Mouse (Mus musculus) inflammation-experienced regulatory T-cells, adult 16 weeks (primary cell): ENCODE results near the gene Msrb3. TPM values are rescaled to one million over a fixed set of nuclear protein-coding genes. Genes with fewer than 3 reads are reported as not detected.

ENCODE experiments used
- polyA plus RNA-seq: library from polyadenylated mRNA; unstranded; fragments of 100-300 nt; shearing (Covaris generic); gene quantifications from one replicate; pipeline ENCODE4 v1.2.1, GENCODE M21; 2017

Msrb3 gene
- polyA plus RNA-seq, result 1.8 TPM

GRCm38 (mm10) chr10:120898785-120899762, at the start of gene Msrb3:
Gene Msrb3 (minus strand): TSS chr10:120899101.

Other genes with a start within 250 kb of the Msrb3 start
- gene Lemd3, start 80.2 kb upstream of the Msrb3 start, polyA plus RNA-seq, result 2.5 TPM
- gene Wif1, start 134.9 kb upstream of the Msrb3 start, polyA plus RNA-seq, result not detected